In the genomic region with DNA sequence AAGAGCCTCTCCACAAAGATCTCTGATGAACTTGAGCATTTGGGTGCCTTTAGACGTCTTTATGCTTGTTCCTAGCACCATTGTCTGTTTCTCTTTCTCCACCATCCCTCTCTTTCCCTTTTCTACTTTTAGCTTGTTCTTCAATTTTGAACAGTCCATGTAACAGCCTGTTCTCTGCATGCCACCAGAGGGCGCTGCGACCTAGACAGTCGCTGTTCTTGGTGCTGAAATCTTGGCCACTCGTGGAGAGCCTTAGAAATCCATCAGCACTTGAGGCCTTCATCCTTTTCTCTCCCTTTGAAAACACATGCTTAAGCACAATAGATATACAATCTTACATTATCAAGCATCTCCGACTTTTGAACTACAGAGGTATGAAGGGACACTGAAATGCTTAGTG, we compare ENCODE assay signal across 8 mouse cellular contexts. TPM values are rescaled to one million over a fixed set of nuclear protein-coding genes. Genes with fewer than 3 reads are reported as not detected.
DNase-seq lines count a peak whose midpoint lies in the region; ATAC-seq and TF ChIP-seq lines count a peak whose summit lies in the region.

No protein-coding gene starts in this region.

- POLR2A ChIA-PET in Patski (lab: Charles Lee) = no interaction called here

- CTCF ChIA-PET in Patski (lab: Charles Lee) = interaction anchor here (0.9 to 1.1 kb wide), 3 partner anchors 9 to 79 kb away, joined by 3 to 4 read pairs (median 3); no protein-coding TSS in a partner anchor

- H3K36me3 ChIP-seq in midbrain, embryonic 13.5 days = no peaks in the 10 kb centered on the region

- no peak overlapping the region for H3K9ac ChIP-seq in midbrain, embryonic 13.5 days (replicated peaks)

- DNase-seq in gastrocnemius, adult 18-20 months (ENCODE audit: low spot score) = peak; percentile 43
- no peak for DNase-seq in gastrocnemius, adult 8-10 months (ENCODE audit: low spot score in 2 of 2)
- DNase-seq in Patski (ENCODE audit: low read depth, low spot score) = no peak
- DNase-seq in cerebellum, postnatal 14 days = peak; percentile 93 to 95
- DNase-seq in gastrocnemius, postnatal 10 days = peak; percentile 81
- peak; percentile 85 to 87 for DNase-seq in left cerebral cortex, adult 18-20 months (ENCODE audit: low spot score in 2 of 2)
- peak; percentile 22 for DNase-seq in skeletal muscle tissue, adult 2 months (ENCODE audit: low read depth, low spot score)

- in situ Hi-C loops in Patski (cut with MboI; ENCODE audit: low pct_unique_long_range_greater_than_20kb) = no loop called here

- no peak for ATAC-seq in Patski
- peak; percentile 57; the same call in 1 of the 2 replicates for ATAC-seq in midbrain, embryonic 13.5 days

- no peak overlapping the region for H3K4me2 ChIP-seq in midbrain, embryonic 13.5 days (replicated peaks)

- 2% methylated on average over 6 of the region's 6 CpGs for WGBS in midbrain, embryonic 13.5 days

- peak; percentile 99 for TF ChIP-seq CTCF in Patski (IDR thresholded peaks at IDR 0.05)

- H3K4me1 ChIP-seq in midbrain, embryonic 13.5 days (replicated peaks) = peaks cover 3% of the 10 kb centered on the region

- no peak overlapping the region for H3K27ac ChIP-seq in midbrain, embryonic 13.5 days

- H3K4me3 ChIP-seq in midbrain, embryonic 13.5 days (replicated peaks) = no peak overlapping the region

- H3K27me3 ChIP-seq in Patski = peaks cover 13% of the 10 kb centered on the region
- 0 out of 2 replicates have a peak, but pooled peaks cover 5% of the 10 kb centered on the region for H3K27me3 ChIP-seq in midbrain, embryonic 13.5 days

- H3K9me3 ChIP-seq in midbrain, embryonic 13.5 days = no peaks in the 10 kb centered on the region

RNA-seq across cellular contexts. Expression of gene Man2b2, which starts 5.5 kb away (rescaled TPM):
- 1 to 10 TPM; 5.6 to 7.2 TPM for total RNA-seq in gastrocnemius, adult 18-20 months (2021)
- 1 to 10 TPM; 3.7 to 6.0 (median 5.1) TPM for total RNA-seq in gastrocnemius, adult 8-10 months (2022)
- 46.9 TPM for polyA plus RNA-seq in Patski (2021)
- 10 to 100 TPM; 12.1 to 15.1 TPM for total RNA-seq in gastrocnemius, postnatal 10 days (2021)
- total RNA-seq in left cerebral cortex, adult 18-20 months (2021) = 10 to 100 TPM; 29.6 to 30.3 TPM
- 8.2 and 10.2 TPM in 2 replicates for polyA plus RNA-seq in midbrain, embryonic 13.5 days (2015; fragmentation: Nextera tagmentation; extraction: Ambion mirVana)

RNA-seq across cellular contexts. Expression of gene Ppp2r2c, which starts 32.4 kb away (rescaled TPM):
- under 1 TPM; 0.55 to 0.74 TPM for total RNA-seq in gastrocnemius, adult 18-20 months (2021)
- 1 to 10 TPM in 1 of 4 experiments, under 1 TPM in 3; 0.27 to 1.1 (median 0.37) TPM for total RNA-seq in gastrocnemius, adult 8-10 months (2022)
- polyA plus RNA-seq in Patski (2021) = 0.03 TPM
- 1 to 10 TPM; 1.2 TPM for total RNA-seq in gastrocnemius, postnatal 10 days (2021)
- 100 to 1,000 TPM; 444 to 453 TPM for total RNA-seq in left cerebral cortex, adult 18-20 months (2021)
- 11.3 and 12.2 TPM in 2 replicates for polyA plus RNA-seq in midbrain, embryonic 13.5 days (2015; fragmentation: Nextera tagmentation; extraction: Ambion mirVana)

RNA-seq across cellular contexts. Expression of gene Mrfap1, which starts 39.4 kb away (rescaled TPM):
- 100 to 1,000 TPM; 213 to 228 TPM for total RNA-seq in gastrocnemius, adult 18-20 months (2021)
- total RNA-seq in gastrocnemius, adult 8-10 months (2022) = 100 to 1,000 TPM; 231 to 247 (median 235) TPM
- polyA plus RNA-seq in Patski (2021) = 434 TPM
- total RNA-seq in gastrocnemius, postnatal 10 days (2021) = 100 to 1,000 TPM; 319 to 321 TPM
- 100 to 1,000 TPM; 430 to 460 TPM for total RNA-seq in left cerebral cortex, adult 18-20 months (2021)
- 296 and 302 TPM in 2 replicates for polyA plus RNA-seq in midbrain, embryonic 13.5 days (2015; fragmentation: Nextera tagmentation; extraction: Ambion mirVana)

Comparison
In these comparisons a context has a peak if more than half of its experiments do, and no peak if none do; other contexts are left out.
1. DNase-seq: peak in gastrocnemius, adult 18-20 months (single experiment), cerebellum, postnatal 14 days (2 of 2), gastrocnemius, postnatal 10 days (single experiment), left cerebral cortex, adult 18-20 months (2 of 2) and skeletal muscle tissue, adult 2 months (single experiment); none in gastrocnemius, adult 8-10 months (0 of 2) and Patski (single experiment).
2. RNA of gene Ppp2r2c, which starts 32.4 kb away (total RNA-seq): 444 to 453 TPM in left cerebral cortex, adult 18-20 months; 1.2 TPM in gastrocnemius, postnatal 10 days, 0.55 to 0.74 TPM in gastrocnemius, adult 18-20 months and 0.27 to 1.1 TPM in gastrocnemius, adult 8-10 months; every median in the first group is over 100 times any median in the second.